Mouse (Mus musculus) heart, postnatal 0 days (tissue): ENCODE data around the gene Fbxo42.

ENCODE experiments used
- CTCF ChIP-seq: IDR thresholded peaks from 2 replicates; pipeline ENCODE4 v1.5.1; 2016; ENCODE audit warnings: antibody characterized with exemption, control low read depth, low read depth
- EP300 ChIP-seq: IDR thresholded peaks from 2 replicates; pipeline ENCODE4 v1.6.1; 2016; ENCODE audit warnings: antibody characterized with exemption, low read depth

GRCm38 (mm10) chr4:141098935-141099334, 48.8 kb upstream of the Fbxo42 start:
- TF ChIP-seq CTCF (no peak), EP300 (no peak)
